Mouse (Mus musculus) lung, postnatal 0 days (tissue): Measurements from ENCODE around the gene Ssu2. TPM values are rescaled to one million over a fixed set of nuclear protein-coding genes. Genes with fewer than 3 reads are reported as not detected.

Source experiments
- ATAC-seq: fragments of 200-750 bp; cut with Nextera tagmentation; 2 replicates; pipeline ENCODE4 v1.8.0; 2017; ENCODE audit warnings: moderate library complexity
- DNase-seq: peaks from one replicate; pipeline ENCODE4 v3.0.0-alpha.2; 2016; ENCODE audit warnings: low spot score
- H3K27ac ChIP-seq: fragments of 300-500 bp; sonication (generic); 2 replicates; pipeline ENCODE4 v1.5.1; 2014; ENCODE audit warnings: antibody characterized with exemption, mild to moderate bottlenecking, low read length, mixed read lengths
- H3K27me3 ChIP-seq: fragments of 300-500 bp; sonication (generic); replicated peaks from 2 replicates; pipeline ENCODE4 v1.6.1; 2014; ENCODE audit warnings: low read length, mixed read lengths; ENCODE audit not compliant: insufficient read depth
- H3K36me3 ChIP-seq: fragments of 300-500 bp; sonication (generic); 2 replicates; pipeline ENCODE4 v1.6.1; 2014; ENCODE audit warnings: low read length, mixed read lengths; ENCODE audit not compliant: insufficient read depth
- H3K4me1 ChIP-seq: fragments of 300-500 bp; sonication (generic); 2 replicates; pipeline ENCODE4 v1.6.1; 2014; ENCODE audit warnings: antibody characterized with exemption, low read depth, low read length, mixed read lengths; ENCODE audit not compliant: insufficient read depth
- H3K4me2 ChIP-seq: fragments of 300-500 bp; sonication (generic); replicated peaks from 2 replicates; pipeline ENCODE4 v1.6.1; 2014; ENCODE audit warnings: low read depth, mild to moderate bottlenecking, low read length, moderate library complexity, mixed read lengths
- H3K4me3 ChIP-seq: fragments of 300-500 bp; sonication (generic); 2 replicates; pipeline ENCODE4 v1.5.1; 2014; ENCODE audit warnings: low read depth, low read length
- H3K9ac ChIP-seq: fragments of 300-500 bp; sonication (generic); replicated peaks from 2 replicates; pipeline ENCODE4 v1.6.1; 2014; ENCODE audit warnings: low read depth, mild to moderate bottlenecking
- H3K9me3 ChIP-seq: fragments of 300-500 bp; sonication (generic); 2 replicates; pipeline ENCODE4 v1.6.1; 2016; ENCODE audit warnings: low read length, mixed read lengths
- CTCF ChIP-seq: IDR thresholded peaks from 2 replicates; pipeline ENCODE4 v1.5.1; 2016; ENCODE audit warnings: antibody characterized with exemption, mild to moderate bottlenecking
- EP300 ChIP-seq: IDR thresholded peaks from 2 replicates; pipeline ENCODE4 v1.6.1; 2016; ENCODE audit warnings: antibody characterized with exemption, mild to moderate bottlenecking, control low read depth
- WGBS: fragments of 180-500 bp; shearing (Covaris S2); extraction: QIAGEN DNeasy Blood & Tissue Kit; methylation state at CpG from one replicate; pipeline ENCODE4 v1.1.7; 2014; 5-methylcytosine and 5-hydroxymethylcytosine counted together
- polyA plus RNA-seq: library from polyadenylated mRNA; unstranded; fragments of >200 nt; fragmentation: Nextera tagmentation; extraction: Ambion mirVana; gene quantifications from 2 replicates; pipeline ENCODE4 v1.2.1, GENCODE M21; 2015

Ssu2 gene
- polyA plus RNA-seq, 1 experiment from 2014 or later, result 4.5 TPM

DNA sequence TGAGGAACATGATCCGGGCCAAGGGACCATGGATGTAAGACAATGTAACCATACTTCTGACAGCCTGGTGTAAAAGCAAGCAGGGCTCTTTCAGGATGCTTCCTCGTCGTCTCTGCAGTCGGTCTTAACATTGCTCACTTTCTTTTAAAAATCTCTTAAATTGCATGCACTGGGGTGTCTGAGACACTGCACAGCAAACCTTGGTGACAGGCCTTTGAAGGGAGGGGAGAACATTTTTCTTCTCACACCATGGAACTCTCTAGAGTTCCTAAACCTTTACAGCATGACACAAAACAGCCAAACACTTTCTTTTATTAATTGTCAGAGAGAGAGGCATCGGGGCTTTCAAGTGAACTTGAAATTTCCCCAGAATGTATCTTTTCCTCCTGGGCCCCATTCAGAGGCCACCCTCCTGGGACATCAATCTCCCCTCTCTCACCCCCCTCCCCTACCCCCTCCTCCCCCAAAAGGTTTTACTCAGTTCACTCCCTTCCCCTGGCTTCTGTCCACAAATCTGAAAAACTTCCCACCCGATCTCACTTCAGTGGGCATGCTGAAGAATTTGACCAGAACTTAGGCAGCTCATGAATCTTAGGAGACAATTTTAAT, 78.4 kb downstream of the Ssu2 start:
- no peaks in the 10 kb centered on the region for H3K9me3 ChIP-seq
- TF ChIP-seq EP300 (no peak), CTCF (no peak)
- H3K36me3 ChIP-seq, result no peaks in the 10 kb centered on the region
- 48% methylated on average over 6 of the region's 6 CpGs for WGBS
- H3K4me2 ChIP-seq, result no peak overlapping the region
- ATAC-seq, result no peak
- no peak overlapping the region for H3K27ac ChIP-seq
- no peak overlapping the region for H3K4me3 ChIP-seq
- H3K9ac ChIP-seq, result no peak overlapping the region
- H3K27me3 ChIP-seq, result no peaks in the 10 kb centered on the region
- no peak for DNase-seq
- no peaks in the 10 kb centered on the region for H3K4me1 ChIP-seq

Other genes with a start within 250 kb of the Ssu2 start
- 64.9 and 69.3 TPM in 2 replicates for gene Lmcd1, start 114.3 kb downstream of the Ssu2 start, polyA plus RNA-seq
- 2.5 and 3.7 TPM in 2 replicates for gene Cav3, start 71.5 kb upstream of the Ssu2 start, polyA plus RNA-seq
- 0.04 and 0.05 TPM in 2 replicates for gene Oxtr, start 101.9 kb upstream of the Ssu2 start, polyA plus RNA-seq